7 mouse cellular contexts compared by ENCODE assay signal in genomic region chr5:98167180-98167824, GRCm38 (mm10). TPM values are rescaled to one million over a fixed set of nuclear protein-coding genes. Genes with fewer than 3 reads are reported as not detected.
DNase-seq lines count a peak whose midpoint lies in the region; TF ChIP-seq lines count a peak whose summit lies in the region.

Prdm8 (plus strand) TSS chr5:98167198.

- intact Hi-C loops in gastrocnemius, postnatal 14 days (cut with DNase I; ENCODE audit: low total_unique reads), result no loop called here
- intact Hi-C loops in left cerebral cortex, postnatal 36 days (cut with DNase I), result loop anchor here (5.0 to 10.0 kb wide), 3 partner anchors 135 to 1040 kb away; partner anchors contain the start of gene Antxr2

- no peak within 1 kb of the TSS for H3K27ac ChIP-seq in cortical plate, adult 2 months (ENCODE audit: insufficient read depth, low read length)

- TF ChIP-seq POLR2A in cortical plate, adult 2 months (IDR thresholded peaks at IDR 0.05; ENCODE audit: extremely low read depth, insufficient read depth, low read length), result no peak

- DNase-seq in adrenal gland, postnatal 14 days, result peak; percentile 86
- peak; percentile 91 for DNase-seq in gastrocnemius, postnatal 14 days
- peak; percentile 77 for DNase-seq in induced T-regulatory cell, adult 2 months (ENCODE audit: low read depth)
- peak; percentile 80 to 83 for DNase-seq in left cerebral cortex, postnatal 36 days (ENCODE audit: low spot score in 2 of 2)
- DNase-seq in mesoderm, embryonic 11.5 days (ENCODE audit: low read depth, low spot score), result peak; percentile 94
- peak; percentile 90 for DNase-seq in right cerebral cortex, postnatal 4 days

- no peaks in the 10 kb centered on the region; the same call in 1 of the 2 replicates for H3K4me1 ChIP-seq in cortical plate, adult 2 months (ENCODE audit: control insufficient read depth, insufficient read depth, low read length)

- peak within 1 kb of the TSS; percentile 33 for H3K4me3 ChIP-seq in cortical plate, adult 2 months (ENCODE audit: insufficient read depth, low read length)

- TF ChIP-seq CTCF in cortical plate, adult 2 months (IDR thresholded peaks at IDR 0.05; ENCODE audit: extremely low read depth, insufficient read depth, low read length), result peak; percentile 52

RNA-seq across cellular contexts. Expression of gene Prdm8, which starts in this region (rescaled TPM):
- total RNA-seq in adrenal gland, postnatal 14 days (2021), result 0.19 and 0.34 TPM in 2 replicates
- polyA plus RNA-seq in cortical plate, adult 2 months (2012; rRNA removed), result 19.9 and 23.2 TPM in 2 replicates
- 1 to 10 TPM in 1 of 2 experiments, under 1 TPM in 1; 0.80 to 1.1 TPM for total RNA-seq in gastrocnemius, postnatal 14 days (2021)
- 10 to 100 TPM; 34.4 to 35.6 TPM for total RNA-seq in left cerebral cortex, postnatal 36 days (2021)

Comparison
In these comparisons a context has a peak if more than half of its experiments do, and no peak if none do; other contexts are left out.
1. RNA of gene Prdm8 (total RNA-seq): 34.4 to 35.6 TPM in left cerebral cortex, postnatal 36 days; 0.80 to 1.1 TPM in gastrocnemius, postnatal 14 days and 0.19 to 0.34 TPM in adrenal gland, postnatal 14 days; every median in the first group is over 10 times any median in the second.
2. Peak in DNase-seq in adrenal gland, postnatal 14 days; RNA of the gene not detected or under 1 TPM.
3. Peak in every context shown above with its lines, with median percentiles within 50 percentile points of each other: DNase-seq.